ENCODE assay signal across 1 mouse cellular context in the genomic region with DNA sequence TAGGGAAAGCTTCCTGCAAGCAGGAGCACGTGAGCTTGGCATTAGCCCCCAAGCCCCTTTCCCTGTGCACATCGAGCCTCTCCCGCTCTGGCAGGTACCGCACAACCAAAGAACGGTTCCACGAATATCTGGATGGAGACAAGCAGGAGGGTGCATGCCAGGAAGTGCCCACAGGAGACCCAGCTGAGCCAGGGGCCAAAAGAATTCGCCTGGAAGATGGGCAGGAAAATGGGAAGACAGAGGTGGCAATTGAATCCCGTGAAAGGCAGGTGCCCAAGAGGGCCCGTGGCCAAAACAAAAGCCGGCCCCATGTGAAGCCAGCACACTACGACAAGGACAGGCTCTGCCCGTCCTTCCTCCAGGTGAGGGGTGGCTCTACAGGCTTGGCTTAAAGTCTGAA.
TF ChIP-seq lines count a peak whose summit lies in the region.

No protein-coding gene starts in this region.

TF ChIP-seq in CH12.LX, 34 proteins besides CTCF, POLR2A, EP300 and RAD21:
- TF ChIP-seq TCF12 (IDR thresholded peaks at IDR 0.05; ENCODE audit: low read depth, low read length) = no peak
- no peak for TF ChIP-seq ZMIZ1 (IDR thresholded peaks at IDR 0.05; ENCODE audit: low read depth, low read length)
- no peak for TF ChIP-seq ZKSCAN1 (IDR thresholded peaks at IDR 0.05; ENCODE audit: borderline replicate concordance, low read depth, low read length)
- no peak for TF ChIP-seq CHD2 (IDR thresholded peaks at IDR 0.05; ENCODE audit: low read length)
- no peak for TF ChIP-seq MAFK (IDR thresholded peaks at IDR 0.05; ENCODE audit: insufficient replicate concordance, low read length)
- TF ChIP-seq ZNF384 (IDR thresholded peaks at IDR 0.05; ENCODE audit: low read depth, low read length) = no peak
- TF ChIP-seq CHD1 (IDR thresholded peaks at IDR 0.05; ENCODE audit: low read depth, low read length) = no peak
- no peak for TF ChIP-seq MEF2A (IDR thresholded peaks at IDR 0.05; ENCODE audit: borderline replicate concordance, low read depth, low read length)
- no peak for TF ChIP-seq USF1 (IDR thresholded peaks at IDR 0.05; ENCODE audit: low read depth, low read length)
- no peak for TF ChIP-seq IRF4 (IDR thresholded peaks at IDR 0.05; ENCODE audit: low read depth, low read length)
